Mouse (Mus musculus): ENCODE measurements around the gene Fbxw14.
"Not testable (repeated sequence)": the region's sequence is repeated elsewhere in the genome, so short reads cannot be mapped to it uniquely, and the experiment has no call there.

Gene Fbxw14

DNA sequence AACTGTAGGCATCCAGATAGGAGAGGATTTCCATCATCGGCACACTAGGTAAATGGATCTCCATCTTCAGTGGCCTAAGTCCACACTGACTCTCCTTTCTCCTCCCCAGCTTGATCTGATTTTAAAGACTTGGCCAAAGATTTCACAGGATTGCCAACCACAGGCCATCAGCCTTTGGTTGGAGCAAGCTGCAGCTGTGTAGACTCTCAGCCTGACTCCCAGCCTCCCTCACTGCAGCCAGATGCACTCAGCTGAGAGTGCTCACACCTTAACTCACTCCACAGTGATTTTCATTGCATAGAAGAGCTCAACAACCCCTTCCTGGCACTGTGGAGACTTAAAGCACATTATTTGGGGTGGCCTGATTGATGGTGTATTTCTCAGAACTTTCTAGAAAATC, at the start of gene Fbxw14:
Gene Fbxw14, minus strand, starts transcription at position 101 of the 400 bp plus-strand sequence.
- DNase-seq (ENCODE audit: low spot score in 2 of 2): not testable (repeated sequence)

DNA sequence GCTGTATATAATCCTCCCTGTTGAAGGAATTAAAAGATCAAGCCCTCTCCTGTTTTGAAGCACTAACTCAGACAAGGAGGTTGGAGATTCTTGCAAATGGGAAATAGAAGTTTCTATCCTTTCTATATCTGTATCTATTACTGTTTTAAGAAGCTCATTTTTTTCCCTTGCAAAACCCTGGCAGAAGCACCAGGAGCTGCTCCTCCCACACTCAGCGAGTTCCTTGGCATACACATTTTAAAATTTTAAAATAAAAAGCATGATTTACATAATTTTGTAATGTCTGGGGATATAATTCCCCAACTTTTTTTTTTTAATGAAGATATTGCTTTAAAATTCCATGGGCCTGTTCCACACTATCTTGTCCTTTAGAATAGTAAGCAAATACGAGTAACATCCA, 24.4 kb downstream of the Fbxw14 start:
- DNase-seq (ENCODE audit: low spot score in 2 of 2): no peak

DNA sequence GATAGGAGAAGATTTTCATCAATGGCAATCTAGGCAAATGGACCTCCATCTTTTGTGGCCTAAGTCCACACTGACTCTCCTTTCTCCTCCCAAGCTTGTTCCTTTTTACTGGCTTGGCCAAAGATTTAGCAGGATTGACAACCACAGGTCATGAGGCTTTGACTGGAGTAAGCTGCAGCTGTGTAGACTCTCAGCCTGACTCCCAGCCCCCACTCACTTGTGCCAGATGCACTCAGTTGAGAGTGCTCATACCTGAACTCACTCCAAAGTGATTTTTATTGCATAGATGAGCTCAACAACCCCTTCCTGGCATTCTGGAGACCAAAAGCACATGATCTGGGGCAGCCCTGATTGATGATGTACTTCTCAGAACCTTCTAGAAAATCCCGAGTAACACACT, 52.8 kb downstream of the Fbxw14 start, which contains the start of gene Fbxw20:
Gene Fbxw20, minus strand, starts transcription at position 101 of the 400 bp plus-strand sequence.
- DNase-seq (ENCODE audit: low spot score in 2 of 2): no peak

All from frontal cortex, postnatal 14 days (tissue).